Mouse (Mus musculus) thymus, postnatal 36 days (tissue): ENCODE results near the gene Mri1.

Experiments
- DNase-seq, 2 experiments: peaks; one replicate each; pipeline ENCODE4 v3.0.0; 2022; ENCODE audit warnings: mixed read lengths in 2 of 2

Gene Mri1

GRCm38 (mm10) chr8:84202466-84202865, 54.7 kb downstream of the Mri1 start:
- peak; percentile 17 to 39 for DNase-seq

GRCm38 (mm10) chr8:84201545-84202245, 55.4 kb downstream of the Mri1 start:
- peak; percentile 32 to 46 for DNase-seq

DNA sequence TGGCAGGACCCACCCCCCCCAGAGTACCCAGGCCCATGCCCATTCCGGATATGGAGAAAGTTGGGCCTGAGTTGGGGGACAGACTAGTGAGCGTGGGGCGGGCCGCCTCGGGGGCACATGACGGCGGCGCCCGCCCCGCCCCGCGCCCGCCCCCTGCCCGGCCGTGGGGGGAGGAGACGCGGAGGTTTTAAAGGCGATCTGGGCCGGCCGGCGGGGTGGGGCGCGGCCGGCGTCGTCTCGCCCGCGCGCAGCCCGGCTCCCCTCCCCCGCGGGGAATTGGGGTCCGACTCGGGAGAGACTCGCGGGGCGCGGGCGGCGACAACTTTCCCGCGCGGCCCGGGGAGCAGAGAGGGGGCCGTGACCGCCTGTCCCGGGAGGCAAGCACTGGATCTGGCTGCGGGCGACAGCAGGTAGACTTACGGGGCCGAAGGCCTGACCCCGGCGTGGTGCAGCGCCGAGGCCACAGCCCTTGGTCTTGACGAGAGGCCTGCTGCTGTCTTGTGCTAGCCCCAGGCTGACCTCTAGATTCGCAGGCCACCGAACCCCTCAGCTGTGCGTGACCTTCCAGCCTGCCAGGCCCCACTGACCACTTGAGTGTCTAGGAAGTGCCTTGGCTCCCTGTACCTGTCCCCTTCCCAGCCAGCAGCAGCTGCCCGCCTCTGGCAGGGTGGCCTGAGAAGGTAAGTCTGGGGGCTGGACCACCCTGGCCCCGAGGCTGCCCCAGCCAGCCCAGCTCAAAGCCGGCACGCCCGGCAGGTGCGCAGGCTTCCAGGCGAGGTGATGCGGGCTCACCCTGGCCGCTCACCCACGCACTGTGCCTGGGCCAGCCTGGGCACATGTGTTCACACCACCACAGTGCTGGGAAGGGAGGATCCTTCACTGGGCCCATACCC, 56.2 kb downstream of the Mri1 start:
- peak; percentile 69 to 70 for DNase-seq

- DNase-seq = peak in 1 of 2 experiments; percentile 49
Measured at GRCm38 (mm10) chr8:84200126-84200555, 57.0 kb downstream of the Mri1 start.
